Mouse (Mus musculus) adrenal gland, adult 8-10 months (tissue): Measurements from ENCODE around the gene S100pbp. TPM values are rescaled to one million over a fixed set of nuclear protein-coding genes. Genes with fewer than 3 reads are reported as not detected.

Experiments
- total RNA-seq, 4 experiments: library from RNA; stranded (reverse); gene quantifications; 2 replicates each; pipeline ENCODE4 v1.2.4; 2022

S100pbp gene
- total RNA-seq, 4 experiments from 2014 or later = 21.7 to 31.7 (median 25.4) TPM

Other genes starting within 250 kb of the S100pbp start
- gene Azin2, start 227.3 kb downstream of the S100pbp start, total RNA-seq = 100 to 1,000 TPM in 1 of 4 experiments, 10 to 100 TPM in 3; 46.0 to 102 (median 75.5) TPM
- 10 to 100 TPM; 70.8 to 97.5 (median 88.9) TPM for gene Ak2, start 197.8 kb downstream of the S100pbp start, total RNA-seq
- gene Rnf19b, start 131.5 kb downstream of the S100pbp start, total RNA-seq = 10 to 100 TPM; 26.0 to 29.3 (median 28.3) TPM
- not detected for gene Tmem54, start 84.2 kb downstream of the S100pbp start, total RNA-seq
- 1 to 10 TPM; 2.1 to 4.9 (median 3.6) TPM for gene Hpca, start 67.7 kb downstream of the S100pbp start, total RNA-seq
- gene Fndc5, start 52.7 kb downstream of the S100pbp start, total RNA-seq = 1 to 10 TPM; 3.7 to 6.3 (median 4.7) TPM
- 100 to 1,000 TPM in 1 of 4 experiments, 10 to 100 TPM in 3; 83.3 to 108 (median 89.0) TPM for gene Yars, start within 50 bp of the S100pbp start, total RNA-seq
- gene C77080, start 71.7 kb upstream of the S100pbp start, total RNA-seq = 10 to 100 TPM; 23.9 to 44.8 (median 34.4) TPM
- gene Sync, start 97.9 kb upstream of the S100pbp start, total RNA-seq = 1 to 10 TPM in 3 of 4 experiments, under 1 TPM in 1; 0.73 to 2.5 (median 1.1) TPM
- 100 to 1,000 TPM; 122 to 167 (median 155) TPM for gene Rbbp4, start 145.6 kb upstream of the S100pbp start, total RNA-seq
- gene Zbtb8os, start 146.0 kb upstream of the S100pbp start, total RNA-seq = 10 to 100 TPM; 50.9 to 62.1 (median 56.6) TPM
- gene Zbtb8a, start 188.4 kb upstream of the S100pbp start, total RNA-seq = 1 to 10 TPM; 4.7 to 7.8 (median 5.2) TPM